Mouse (Mus musculus): ENCODE measurements around the gene Atp2b2.
"Not testable (repeated sequence)": the region's sequence is repeated elsewhere in the genome, so short reads cannot be mapped to it uniquely, and the experiment has no call there.

Gene Atp2b2

GRCm38 (mm10) chr6:113714276-113714675, 328.1 kb downstream of the Atp2b2 start:
- no peak for DNase-seq (ENCODE audit: low spot score in 2 of 2)

- not testable (repeated sequence) for DNase-seq (ENCODE audit: low spot score in 2 of 2)
Observed at GRCm38 (mm10) chr6:113713389-113713788, 329.0 kb downstream of the Atp2b2 start.

GRCm38 (mm10) chr6:113712718-113713117, 329.7 kb downstream of the Atp2b2 start:
- DNase-seq (ENCODE audit: low spot score in 2 of 2), result no peak

GRCm38 (mm10) chr6:113697222-113698205, 344.9 kb downstream of the Atp2b2 start:
- DNase-seq (ENCODE audit: low spot score in 2 of 2), result no peak

- peak; percentile 95 to 96 for DNase-seq (ENCODE audit: low spot score in 2 of 2)
Observed at GRCm38 (mm10) chr6:113696582-113697221, 345.7 kb downstream of the Atp2b2 start, which contains the start of gene Tatdn2. Tatdn2 (plus strand) TSS chr6:113697050.

GRCm38 (mm10) chr6:113695766-113696355, 346.6 kb downstream of the Atp2b2 start:
- DNase-seq (ENCODE audit: low spot score in 2 of 2), result no peak

- no peak for DNase-seq (ENCODE audit: low spot score in 2 of 2)
Observed at GRCm38 (mm10) chr6:113695203-113695602, 347.2 kb downstream of the Atp2b2 start.

Data from right cerebral cortex, adult 2 months (tissue).